Mouse (Mus musculus) cerebellum, adult 2 months (tissue): Measurements from ENCODE around the gene Castor2.

Source experiments
- CTCF ChIP-seq: fragments of 200-500 bp; IDR thresholded peaks from 2 replicates; pipeline ENCODE4 v1.5.1; 2011; ENCODE audit warnings: low read depth, mild to moderate bottlenecking, control low read depth, low read length, moderate library complexity, borderline replicate concordance; ENCODE audit not compliant: insufficient read depth
- POLR2A ChIP-seq: fragments of 200-500 bp; IDR thresholded peaks from 2 replicates; pipeline ENCODE4 v1.6.1; 2011; ENCODE audit warnings: low read length, control low read depth, borderline replicate concordance; ENCODE audit not compliant: insufficient read depth

DNA sequence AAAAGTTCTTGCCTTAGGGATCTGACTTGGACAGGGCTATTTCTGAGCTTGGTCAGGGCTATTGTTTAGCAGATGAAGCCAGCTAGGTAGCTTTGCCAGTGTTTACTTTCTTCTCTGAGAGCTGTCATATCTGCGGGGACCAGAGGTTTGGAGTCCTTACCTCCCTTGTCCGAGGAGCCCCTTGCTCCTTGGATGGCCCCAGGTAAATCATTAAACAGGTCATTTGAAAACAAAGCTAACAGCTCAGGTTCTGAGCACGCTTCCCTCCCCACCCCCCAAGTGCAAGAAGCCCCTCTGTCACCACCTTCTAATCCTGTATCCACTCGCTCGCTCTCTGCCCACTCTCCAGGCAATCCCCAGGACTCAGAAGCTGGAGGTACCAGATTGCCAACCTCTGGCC lies 1.8 kb downstream of the Castor2 start:
- TF ChIP-seq POLR2A (no peak), CTCF (no peak)
